Mouse (Mus musculus): Measurements from ENCODE around the gene Myo16. TPM values are rescaled to one million over a fixed set of nuclear protein-coding genes. Genes with fewer than 3 reads are reported as not detected.

The Myo16 gene
- not detected in 2 replicates for polyA plus RNA-seq (2012; ENCODE audit: insufficient read depth, low replicate concordance)

DNA sequence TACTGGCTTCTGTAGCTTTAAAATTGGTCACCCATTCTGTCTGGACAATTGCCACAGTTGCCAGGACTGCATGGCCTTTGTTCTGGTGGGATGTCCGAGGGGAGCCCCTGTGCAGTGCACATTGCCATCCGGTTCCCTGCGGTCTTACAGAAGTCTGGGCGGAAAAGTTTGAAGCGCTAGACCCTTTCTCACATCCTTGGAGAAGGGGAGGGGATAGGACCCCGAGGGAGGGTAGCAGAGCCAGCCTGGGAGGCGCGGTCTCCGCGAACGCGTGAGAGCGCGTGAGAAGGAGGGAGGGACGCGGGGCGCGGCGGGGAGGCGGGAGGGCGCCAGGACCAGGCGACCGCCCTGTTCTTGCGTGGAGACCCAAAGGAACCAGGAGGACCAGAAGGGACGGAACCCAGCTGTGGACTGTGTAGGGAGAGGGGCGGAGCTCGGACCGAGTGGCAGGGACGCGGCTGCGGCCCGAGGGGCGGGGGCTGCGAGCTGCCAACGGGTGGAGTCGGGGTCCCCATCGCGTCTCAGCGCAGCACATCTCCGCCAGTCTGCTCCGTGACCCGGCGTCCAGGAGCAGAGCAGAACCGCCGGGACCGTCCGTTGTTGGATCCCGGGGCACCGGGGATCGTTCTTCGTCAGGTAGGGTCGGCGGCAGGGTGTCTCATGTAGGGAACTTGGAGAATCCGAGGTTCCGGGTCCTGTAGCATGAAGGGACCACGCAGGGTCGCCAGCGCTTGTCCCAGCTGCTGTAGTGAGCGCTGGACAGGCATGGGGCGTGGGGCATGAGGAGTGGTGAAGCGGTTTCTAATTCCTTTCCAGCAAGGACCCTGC, at the start of gene Myo16:
Myo16 (plus strand) TSS at position 301 of the 828 bp plus-strand sequence.
- no peaks in the 10 kb centered on the region for H3K36me3 ChIP-seq (replicated peaks; ENCODE audit: low read length)
- H3K27me3 ChIP-seq (replicated peaks): peaks cover 22% of the 10 kb centered on the region
- no peak for TF ChIP-seq FLI1 (IDR thresholded peaks at IDR 0.05; ENCODE audit: low read length)
- no peak for TF ChIP-seq GATA1 (IDR thresholded peaks at IDR 0.05; ENCODE audit: borderline replicate concordance, low read length)
- H3K4me3 ChIP-seq (replicated peaks): no peak within 1 kb of the TSS
- peaks cover 11% of the 10 kb centered on the region for H3K9me3 ChIP-seq
- H3K4me1 ChIP-seq: no peaks in the 10 kb centered on the region

DNA sequence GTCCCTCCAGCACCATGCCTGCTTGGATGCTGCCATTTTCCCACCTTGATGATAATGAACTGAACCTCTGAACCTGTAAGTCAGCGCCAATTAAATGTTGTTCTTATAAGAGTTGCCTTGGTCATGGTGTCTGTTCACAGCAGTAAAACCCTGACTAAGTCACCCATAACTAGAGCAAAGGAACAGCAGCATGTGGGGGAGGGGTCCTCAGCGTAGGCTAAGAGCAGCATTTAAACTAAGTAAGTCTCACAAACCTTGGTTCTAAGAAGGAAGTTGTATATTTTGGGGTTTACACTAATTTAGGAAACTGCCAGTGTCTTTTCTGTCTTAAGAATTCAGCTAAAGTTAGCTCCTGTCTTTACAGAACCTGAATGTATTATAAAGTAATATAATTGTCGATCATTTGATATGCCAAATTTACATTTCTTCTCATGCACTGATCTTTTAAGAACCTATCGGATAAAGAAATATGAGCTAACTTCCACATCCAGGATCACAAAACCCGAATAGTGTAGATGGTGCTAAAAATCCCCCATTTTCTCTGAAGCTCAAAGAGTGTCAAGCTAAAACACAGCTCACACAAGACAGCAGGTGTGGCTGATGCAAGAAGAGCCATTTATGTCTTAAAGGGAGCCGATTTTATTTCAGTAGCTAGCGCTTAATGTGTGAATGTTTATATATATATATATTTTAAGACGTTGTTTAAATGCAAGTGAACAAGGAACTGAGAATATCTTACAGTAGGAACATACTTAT, 45.0 kb upstream of the Myo16 start:
- TF ChIP-seq FLI1 (IDR thresholded peaks at IDR 0.05; ENCODE audit: low read length): no peak
- TF ChIP-seq GATA1 (IDR thresholded peaks at IDR 0.05; ENCODE audit: borderline replicate concordance, low read length): no peak
- Histone ChIP-seq H3K36me3 (replicated peaks; ENCODE audit: low read length) (no peaks in the 10 kb centered on the region), H3K27me3 (replicated peaks) (no peaks in the 10 kb centered on the region), H3K4me1 (no peaks in the 10 kb centered on the region), H3K9me3 (no peaks in the 10 kb centered on the region), H3K4me3 (replicated peaks) (no peak overlapping the region)

DNA sequence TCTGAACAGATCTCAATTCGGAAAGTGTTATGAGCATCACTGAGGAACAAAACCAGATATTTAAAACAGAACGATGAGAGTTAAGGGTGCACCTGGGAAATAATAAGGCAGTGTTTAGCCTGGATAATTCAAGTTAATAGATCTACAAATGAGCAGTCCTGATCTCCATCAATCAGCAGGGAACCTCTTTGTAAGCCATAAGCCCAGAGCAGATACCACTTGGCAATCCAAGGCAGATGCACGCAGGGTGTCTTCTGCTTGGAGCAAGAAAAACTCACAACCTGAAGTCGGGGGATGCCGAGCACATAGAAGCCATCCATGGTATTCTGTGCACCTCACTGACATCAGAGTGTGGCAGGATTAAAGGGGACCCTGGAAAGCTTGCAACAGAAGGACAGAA, 31.0 kb upstream of the Myo16 start:
- Histone ChIP-seq H3K4me1 (no peaks in the 10 kb centered on the region), H3K27me3 (replicated peaks) (no peaks in the 10 kb centered on the region), H3K9me3 (peaks cover 6% of the 10 kb centered on the region; the same call in 1 of the 2 replicates), H3K36me3 (replicated peaks; ENCODE audit: low read length) (no peaks in the 10 kb centered on the region), H3K4me3 (replicated peaks) (no peak overlapping the region)
- TF ChIP-seq GATA1 (IDR thresholded peaks at IDR 0.05; ENCODE audit: borderline replicate concordance, low read length): no peak
- no peak for TF ChIP-seq FLI1 (IDR thresholded peaks at IDR 0.05; ENCODE audit: low read length)

DNA sequence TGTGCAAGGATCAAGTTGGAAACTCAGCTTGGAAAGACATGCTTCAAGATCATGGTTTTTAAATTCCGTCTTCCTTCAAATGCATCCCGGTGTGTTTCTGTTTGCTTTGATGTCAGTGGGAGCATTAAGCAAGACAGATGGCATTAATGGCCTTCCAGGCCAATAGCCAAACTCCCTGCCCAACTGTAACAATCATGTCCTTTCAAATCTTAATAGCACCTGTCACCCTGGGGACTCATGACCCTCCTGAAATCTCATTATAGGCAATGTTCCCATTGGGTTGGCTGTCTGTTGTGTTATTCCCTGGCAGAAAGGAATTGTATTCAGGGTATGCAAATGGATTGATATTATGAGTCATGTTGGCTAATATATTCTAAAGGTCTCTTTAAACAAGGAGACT, 30.3 kb upstream of the Myo16 start:
- Histone ChIP-seq H3K36me3 (replicated peaks; ENCODE audit: low read length) (no peaks in the 10 kb centered on the region), H3K4me1 (no peaks in the 10 kb centered on the region), H3K4me3 (replicated peaks) (no peak overlapping the region), H3K27me3 (replicated peaks) (no peaks in the 10 kb centered on the region), H3K9me3 (peaks cover 6% of the 10 kb centered on the region; the same call in 1 of the 2 replicates)
- TF ChIP-seq FLI1 (IDR thresholded peaks at IDR 0.05; ENCODE audit: low read length) (no peak), GATA1 (IDR thresholded peaks at IDR 0.05; ENCODE audit: borderline replicate concordance, low read length) (no peak)

DNA sequence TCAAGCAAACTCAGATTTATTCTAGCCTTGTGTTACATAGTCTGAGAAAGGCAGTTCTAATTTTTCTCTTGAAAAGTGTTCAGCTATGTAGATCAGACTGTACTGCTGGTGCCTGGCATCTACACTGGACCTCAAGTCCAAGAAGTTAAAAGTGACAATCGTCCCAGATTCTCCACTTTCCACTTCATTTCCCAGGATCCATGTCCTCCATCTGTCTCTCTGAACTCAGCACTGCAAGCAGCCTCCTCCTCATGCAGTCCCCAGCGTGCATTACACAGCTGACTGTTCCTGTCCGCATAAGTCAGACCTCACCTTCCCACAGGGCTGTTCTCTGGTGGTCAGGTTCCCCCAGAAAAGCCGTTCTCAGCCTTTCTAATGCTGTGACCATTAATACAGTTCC, 28.0 kb upstream of the Myo16 start:
- Histone ChIP-seq H3K27me3 (replicated peaks) (no peaks in the 10 kb centered on the region), H3K36me3 (replicated peaks; ENCODE audit: low read length) (no peaks in the 10 kb centered on the region), H3K4me1 (no peaks in the 10 kb centered on the region), H3K4me3 (replicated peaks) (no peak overlapping the region), H3K9me3 (peaks cover 6% of the 10 kb centered on the region; the same call in 1 of the 2 replicates)
- TF ChIP-seq FLI1 (IDR thresholded peaks at IDR 0.05; ENCODE audit: low read length) (no peak), GATA1 (IDR thresholded peaks at IDR 0.05; ENCODE audit: borderline replicate concordance, low read length) (no peak)

DNA sequence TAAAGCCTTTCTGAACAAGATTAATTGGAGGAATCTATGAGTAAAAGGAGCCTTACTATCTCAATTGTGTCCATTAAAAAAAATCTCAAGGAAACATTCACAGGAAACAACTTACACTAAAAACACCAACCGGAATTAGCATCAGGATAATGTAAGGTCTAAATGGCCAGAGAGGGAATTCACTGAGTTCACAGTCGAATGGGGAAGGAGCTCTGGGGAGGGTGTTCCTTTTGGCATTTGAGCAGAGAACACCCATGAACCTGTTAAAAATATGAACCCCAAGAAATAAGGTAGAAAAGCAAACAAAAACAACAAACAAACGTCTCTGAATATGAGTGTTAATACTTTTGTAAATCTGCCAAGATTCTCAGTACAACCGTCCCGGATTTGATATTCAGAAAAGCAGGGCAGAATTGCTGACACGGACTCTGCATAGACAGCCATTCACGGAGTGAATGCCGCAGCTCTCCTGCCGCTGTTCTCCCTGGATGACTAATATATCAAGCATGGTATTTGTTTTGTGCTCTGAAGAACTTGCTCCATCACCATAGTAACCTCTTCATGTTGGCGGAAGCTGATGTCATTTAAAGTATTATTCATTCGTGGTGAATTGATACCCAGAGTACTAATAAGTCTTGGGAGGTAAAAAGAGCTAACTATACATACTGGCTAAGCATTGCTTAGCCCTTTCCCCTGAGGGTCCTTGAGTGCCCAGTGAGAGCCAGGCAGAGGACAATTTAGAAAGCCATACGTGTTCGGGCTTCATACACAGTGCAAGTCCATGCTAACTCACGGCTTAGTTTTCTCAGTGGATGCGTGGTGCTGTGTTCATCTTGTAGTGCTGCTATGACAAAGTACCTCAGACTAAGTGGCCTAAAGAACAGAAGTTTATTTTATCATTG, 22.9 kb upstream of the Myo16 start:
- Histone ChIP-seq H3K36me3 (replicated peaks; ENCODE audit: low read length) (no peaks in the 10 kb centered on the region), H3K9me3 (no peaks in the 10 kb centered on the region), H3K4me3 (replicated peaks) (no peak overlapping the region), H3K4me1 (no peaks in the 10 kb centered on the region), H3K27me3 (replicated peaks) (no peaks in the 10 kb centered on the region)
- no peak for TF ChIP-seq GATA1 (IDR thresholded peaks at IDR 0.05; ENCODE audit: borderline replicate concordance, low read length)
- no peak for TF ChIP-seq FLI1 (IDR thresholded peaks at IDR 0.05; ENCODE audit: low read length)

DNA sequence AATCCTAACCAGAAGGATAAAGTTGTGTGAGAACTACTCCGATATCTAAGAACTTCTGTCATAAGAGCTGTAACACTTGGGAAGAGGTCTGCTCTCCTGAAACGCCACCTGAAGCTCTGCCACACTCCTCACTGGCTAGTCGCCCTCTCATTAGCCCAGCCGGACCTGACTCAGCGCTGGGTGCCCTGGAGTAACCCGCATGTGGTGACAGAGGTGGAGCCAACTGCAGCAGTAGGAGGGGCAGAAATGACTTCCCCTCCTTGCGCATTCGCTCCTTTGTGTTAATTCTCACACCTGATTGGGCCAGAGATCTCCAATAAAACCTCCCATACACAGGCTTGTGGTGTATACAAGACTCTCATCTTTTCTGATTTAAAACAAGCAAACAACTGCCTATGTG, 14.2 kb upstream of the Myo16 start:
- TF ChIP-seq GATA1 (IDR thresholded peaks at IDR 0.05; ENCODE audit: borderline replicate concordance, low read length): no peak
- TF ChIP-seq FLI1 (IDR thresholded peaks at IDR 0.05; ENCODE audit: low read length): no peak
- no peaks in the 10 kb centered on the region for H3K4me1 ChIP-seq
- H3K27me3 ChIP-seq (replicated peaks): no peaks in the 10 kb centered on the region
- no peaks in the 10 kb centered on the region for H3K9me3 ChIP-seq
- no peak overlapping the region for H3K4me3 ChIP-seq (replicated peaks)
- H3K36me3 ChIP-seq (replicated peaks; ENCODE audit: low read length): no peaks in the 10 kb centered on the region

DNA sequence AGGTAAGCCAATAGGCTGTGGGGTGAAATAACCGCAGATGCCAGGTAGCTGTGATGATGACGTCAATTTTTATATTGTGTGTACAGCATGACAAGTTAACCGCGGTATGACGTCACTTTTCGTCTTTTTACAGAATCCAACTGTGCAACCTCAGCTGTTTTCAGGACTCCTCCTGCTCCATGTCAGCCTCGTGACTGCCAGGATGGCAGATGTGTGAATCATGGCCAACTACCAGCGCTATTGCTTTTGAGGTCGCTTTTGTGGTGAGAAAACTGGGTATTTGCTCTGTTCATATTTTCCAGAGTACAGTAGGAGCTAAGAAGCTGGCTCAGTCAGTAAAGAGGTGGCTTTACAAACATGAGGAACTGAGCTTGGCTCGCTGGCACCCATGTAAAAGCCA, 9.8 kb upstream of the Myo16 start:
- Histone ChIP-seq H3K4me3 (replicated peaks) (no peak overlapping the region), H3K4me1 (no peaks in the 10 kb centered on the region), H3K36me3 (replicated peaks; ENCODE audit: low read length) (no peaks in the 10 kb centered on the region), H3K9me3 (no peaks in the 10 kb centered on the region; the same call in 1 of the 2 replicates), H3K27me3 (replicated peaks) (no peaks in the 10 kb centered on the region)
- no peak for TF ChIP-seq GATA1 (IDR thresholded peaks at IDR 0.05; ENCODE audit: borderline replicate concordance, low read length)
- TF ChIP-seq FLI1 (IDR thresholded peaks at IDR 0.05; ENCODE audit: low read length): no peak

DNA sequence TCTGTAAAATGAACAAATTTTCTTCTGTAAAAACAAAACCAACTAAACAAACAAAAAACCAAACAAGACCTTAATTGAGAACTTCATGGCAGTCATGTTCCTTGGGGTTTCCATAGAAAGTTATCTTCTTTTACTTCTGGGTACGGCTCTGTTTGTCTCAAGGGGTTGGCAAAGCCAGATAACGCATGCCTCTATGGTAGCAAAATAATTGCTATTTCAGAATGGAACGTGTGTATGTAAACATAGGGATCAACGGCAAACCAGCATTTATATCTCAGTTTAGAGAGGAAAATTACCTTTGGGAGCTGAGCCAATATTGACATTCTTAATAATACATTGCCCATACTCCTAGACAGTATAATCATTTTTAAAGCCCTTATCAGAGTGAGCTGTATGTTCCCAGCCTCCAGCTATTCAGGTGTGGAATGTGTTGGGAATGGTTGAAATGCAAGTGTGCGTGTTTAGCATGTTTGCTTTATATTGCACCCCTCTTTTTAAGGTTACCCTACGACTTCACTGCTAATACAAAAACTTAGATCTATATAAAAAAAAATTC, 1.9 kb upstream of the Myo16 start:
- H3K4me3 ChIP-seq (replicated peaks): no peak overlapping the region
- no peaks in the 10 kb centered on the region for H3K36me3 ChIP-seq (replicated peaks; ENCODE audit: low read length)
- peaks cover 11% of the 10 kb centered on the region for H3K9me3 ChIP-seq
- TF ChIP-seq FLI1 (IDR thresholded peaks at IDR 0.05; ENCODE audit: low read length) (no peak), GATA1 (IDR thresholded peaks at IDR 0.05; ENCODE audit: borderline replicate concordance, low read length) (no peak)
- no peaks in the 10 kb centered on the region for H3K4me1 ChIP-seq
- peaks cover 22% of the 10 kb centered on the region for H3K27me3 ChIP-seq (replicated peaks)

All from megakaryocyte, embryonic 14.5 days (primary cell).